Mouse (Mus musculus): ENCODE results near the gene Mrtfa. TPM values are rescaled to one million over a fixed set of nuclear protein-coding genes. Genes with fewer than 3 reads are reported as not detected.

The Mrtfa gene
- polyA plus RNA-seq (2017; shearing (Covaris generic)): 123 TPM

GRCm38 (mm10) chr15:81190630-81191178, at the start of gene Mrtfa:
Gene Mrtfa, minus strand, starts transcription at chr15:81190757.

GRCm38 (mm10) chr15:81235086-81235920, 44.7 kb upstream of the Mrtfa start, which contains the start of gene Mchr1:
Gene Mchr1, plus strand, starts transcription at chr15:81235499.

GRCm38 (mm10) chr15:80977620-80978334, 212.8 kb downstream of the Mrtfa start, which contains the start of gene Sgsm3:
Gene Sgsm3, plus strand, starts transcription at chr15:80977765.

Other genes with a start within 250 kb of the Mrtfa start
- gene Adsl, start 242.3 kb downstream of the Mrtfa start, polyA plus RNA-seq (2017; shearing (Covaris generic)): 182 TPM
- 5.8 TPM for gene Sgsm3, start 213.0 kb downstream of the Mrtfa start, polyA plus RNA-seq (2017; shearing (Covaris generic))
- not detected for gene Mchr1, start 44.7 kb upstream of the Mrtfa start, polyA plus RNA-seq (2017; shearing (Covaris generic))
- 69.2 TPM for gene Slc25a17, start 170.1 kb upstream of the Mrtfa start, polyA plus RNA-seq (2017; shearing (Covaris generic))
- 117 TPM for gene St13, start 209.3 kb upstream of the Mrtfa start, polyA plus RNA-seq (2017; shearing (Covaris generic))
- 15.8 TPM for gene Xpnpep3, start 209.4 kb upstream of the Mrtfa start, polyA plus RNA-seq (2017; shearing (Covaris generic))
- 1.3 TPM for gene Dnajb7, start 217.5 kb upstream of the Mrtfa start, polyA plus RNA-seq (2017; shearing (Covaris generic))

All from CD4-positive, CD25-positive, alpha-beta regulatory T cell, adult 9 weeks (primary cell).